Mouse (Mus musculus): ENCODE data around the gene Agps. TPM values are rescaled to one million over a fixed set of nuclear protein-coding genes. Genes with fewer than 3 reads are reported as not detected.
"Not testable (repeated sequence)": the region's sequence is repeated elsewhere in the genome, so short reads cannot be mapped to it uniquely, and the experiment has no call there.

Gene Agps
- polyA plus RNA-seq, 1 experiment from 2014 or later: 41.5 TPM

- not testable (repeated sequence) for H3K4me1 ChIP-seq (replicated peaks; ENCODE audit: control insufficient read depth, insufficient read depth, low read length); H3K9ac ChIP-seq; H3K36me3 ChIP-seq (replicated peaks; ENCODE audit: control insufficient read depth, insufficient read depth); H3K4me2 ChIP-seq (replicated peaks); ATAC-seq (ENCODE audit: low FRiP score); DNase-seq (ENCODE audit: low spot score); H3K4me3 ChIP-seq (replicated peaks; ENCODE audit: low read length); H3K9me3 ChIP-seq (ENCODE audit: control insufficient read depth, low read length); H3K27ac ChIP-seq; H3K27me3 ChIP-seq (ENCODE audit: control insufficient read depth, insufficient read depth, low read length)
- 93% methylated on average over 2 of the region's 2 CpGs for WGBS
These were observed 104.7 kb downstream of the Agps start for GRCm38 (mm10) chr2:75936685-75937084.

GRCm38 (mm10) chr2:75937520-75938116, 105.6 kb downstream of the Agps start:
- Histone ChIP-seq H3K4me2 (replicated peaks) (peak overlapping the region; percentile 69), H3K9ac (peak overlapping the region; percentile 64), H3K27ac (peak overlapping the region; percentile 92; the same call in 1 of the 2 replicates), H3K4me3 (replicated peaks; ENCODE audit: low read length) (peak overlapping the region; percentile 54)
- not testable (repeated sequence) for H3K4me1 ChIP-seq (replicated peaks; ENCODE audit: control insufficient read depth, insufficient read depth, low read length); DNase-seq (ENCODE audit: low spot score); ATAC-seq (ENCODE audit: low FRiP score); H3K9me3 ChIP-seq (ENCODE audit: control insufficient read depth, low read length); H3K36me3 ChIP-seq (replicated peaks; ENCODE audit: control insufficient read depth, insufficient read depth); H3K27me3 ChIP-seq (ENCODE audit: control insufficient read depth, insufficient read depth, low read length)
- 75% methylated on average over 13 of the region's 17 CpGs for WGBS

- no peaks in the 10 kb centered on the region for H3K9me3 ChIP-seq (ENCODE audit: control insufficient read depth, low read length)
- H3K36me3 ChIP-seq (replicated peaks; ENCODE audit: control insufficient read depth, insufficient read depth): no peaks in the 10 kb centered on the region
- H3K27ac ChIP-seq: peak within 1 kb of the TSS; percentile 92
- H3K9ac ChIP-seq: peak within 1 kb of the TSS; percentile 64
- WGBS: 5% methylated on average over 39 of the region's 42 CpGs
- peak; percentile 85 for DNase-seq (ENCODE audit: low spot score)
- no peaks in the 10 kb centered on the region for H3K27me3 ChIP-seq (ENCODE audit: control insufficient read depth, insufficient read depth, low read length)
- H3K4me1 ChIP-seq (replicated peaks; ENCODE audit: control insufficient read depth, insufficient read depth, low read length): no peaks in the 10 kb centered on the region; the same call in none of the 2 replicates
- H3K4me2 ChIP-seq (replicated peaks): peak within 1 kb of the TSS; percentile 69
- ATAC-seq (ENCODE audit: low FRiP score): peak; percentile 88
- H3K4me3 ChIP-seq (replicated peaks; ENCODE audit: low read length): peak within 1 kb of the TSS; percentile 54
These were observed 106.4 kb downstream of the Agps start, which contains the start of gene Ttc30b for GRCm38 (mm10) chr2:75938117-75939063. Gene Ttc30b (minus strand): TSS chr2:75938585.

- 93% methylated on average over 8 of the region's 8 CpGs for WGBS
- Histone ChIP-seq H3K36me3 (replicated peaks; ENCODE audit: control insufficient read depth, insufficient read depth) (no peaks in the 10 kb centered on the region), H3K9me3 (ENCODE audit: control insufficient read depth, low read length) (no peaks in the 10 kb centered on the region), H3K27me3 (ENCODE audit: control insufficient read depth, insufficient read depth, low read length) (no peaks in the 10 kb centered on the region), H3K27ac (no peak overlapping the region), H3K4me3 (replicated peaks; ENCODE audit: low read length) (no peak overlapping the region), H3K4me2 (replicated peaks) (no peak overlapping the region), H3K9ac (no peak overlapping the region), H3K4me1 (replicated peaks; ENCODE audit: control insufficient read depth, insufficient read depth, low read length) (no peaks in the 10 kb centered on the region)
- ATAC-seq (ENCODE audit: low FRiP score): no peak
- no peak for DNase-seq (ENCODE audit: low spot score)
These were observed 118.7 kb downstream of the Agps start for GRCm38 (mm10) chr2:75950685-75951084.

- no peak overlapping the region for H3K4me3 ChIP-seq (replicated peaks; ENCODE audit: low read length)
- DNase-seq (ENCODE audit: low spot score) (no peak), ATAC-seq (ENCODE audit: low FRiP score) (no peak)
- H3K27ac ChIP-seq: no peak overlapping the region
- H3K36me3 ChIP-seq (replicated peaks; ENCODE audit: control insufficient read depth, insufficient read depth): no peaks in the 10 kb centered on the region
- no peaks in the 10 kb centered on the region for H3K27me3 ChIP-seq (ENCODE audit: control insufficient read depth, insufficient read depth, low read length)
- no peaks in the 10 kb centered on the region for H3K4me1 ChIP-seq (replicated peaks; ENCODE audit: control insufficient read depth, insufficient read depth, low read length)
- WGBS: 88% methylated on average over 5 of the region's 5 CpGs
- H3K4me2 ChIP-seq (replicated peaks): no peak overlapping the region
- no peaks in the 10 kb centered on the region for H3K9me3 ChIP-seq (ENCODE audit: control insufficient read depth, low read length)
- H3K9ac ChIP-seq: no peak overlapping the region
These were observed 121.3 kb downstream of the Agps start for GRCm38 (mm10) chr2:75953320-75953719.

GRCm38 (mm10) chr2:75955709-75956108, 123.7 kb downstream of the Agps start:
- Histone ChIP-seq H3K4me3 (replicated peaks; ENCODE audit: low read length) (no peak overlapping the region), H3K4me2 (replicated peaks) (no peak overlapping the region), H3K27ac (no peak overlapping the region), H3K9ac (no peak overlapping the region), H3K27me3 (ENCODE audit: control insufficient read depth, insufficient read depth, low read length) (no peaks in the 10 kb centered on the region), H3K4me1 (replicated peaks; ENCODE audit: control insufficient read depth, insufficient read depth, low read length) (peaks cover 9% of the 10 kb centered on the region; the same call in 1 of the 2 replicates), H3K36me3 (replicated peaks; ENCODE audit: control insufficient read depth, insufficient read depth) (no peaks in the 10 kb centered on the region), H3K9me3 (ENCODE audit: control insufficient read depth, low read length) (no peaks in the 10 kb centered on the region)
- ATAC-seq (ENCODE audit: low FRiP score): no peak
- 59% methylated on average over 14 of the region's 14 CpGs for WGBS
- DNase-seq (ENCODE audit: low spot score): no peak

- Histone ChIP-seq H3K36me3 (replicated peaks; ENCODE audit: control insufficient read depth, insufficient read depth) (no peaks in the 10 kb centered on the region), H3K4me3 (replicated peaks; ENCODE audit: low read length) (no peak overlapping the region), H3K4me2 (replicated peaks) (peak overlapping the region; percentile 27), H3K9ac (0 out of 2 replicates have a peak overlapping the region, but pooled peaks have one; percentile 13), H3K4me1 (replicated peaks; ENCODE audit: control insufficient read depth, insufficient read depth, low read length) (peaks cover 12% of the 10 kb centered on the region; the same call in 1 of the 2 replicates), H3K9me3 (ENCODE audit: control insufficient read depth, low read length) (no peaks in the 10 kb centered on the region), H3K27me3 (ENCODE audit: control insufficient read depth, insufficient read depth, low read length) (no peaks in the 10 kb centered on the region), H3K27ac (peak overlapping the region; percentile 70)
- 35% methylated on average over 18 of the region's 18 CpGs for WGBS
- no peak for ATAC-seq (ENCODE audit: low FRiP score)
- peak; percentile 35 for DNase-seq (ENCODE audit: low spot score)
These were observed 127.3 kb downstream of the Agps start for GRCm38 (mm10) chr2:75959183-75959849.

- peaks cover 12% of the 10 kb centered on the region; the same call in 1 of the 2 replicates for H3K4me1 ChIP-seq (replicated peaks; ENCODE audit: control insufficient read depth, insufficient read depth, low read length)
- H3K9me3 ChIP-seq (ENCODE audit: control insufficient read depth, low read length): no peaks in the 10 kb centered on the region
- ATAC-seq (ENCODE audit: low FRiP score): peak; percentile 72
- WGBS: 7% methylated on average over 15 of the region's 15 CpGs
- H3K27ac ChIP-seq: peak overlapping the region; percentile 70
- peak overlapping the region; percentile 27 for H3K4me2 ChIP-seq (replicated peaks)
- H3K9ac ChIP-seq: peak overlapping the region; percentile 13; the same call in 1 of the 2 replicates
- H3K27me3 ChIP-seq (ENCODE audit: control insufficient read depth, insufficient read depth, low read length): no peaks in the 10 kb centered on the region
- H3K4me3 ChIP-seq (replicated peaks; ENCODE audit: low read length): no peak overlapping the region
- no peaks in the 10 kb centered on the region for H3K36me3 ChIP-seq (replicated peaks; ENCODE audit: control insufficient read depth, insufficient read depth)
- DNase-seq (ENCODE audit: low spot score): peak; percentile 62
These were observed 127.9 kb downstream of the Agps start for GRCm38 (mm10) chr2:75959850-75960365.

All from hindbrain, embryonic 14.5 days (tissue).